Mouse (Mus musculus): ENCODE measurements at regions not wholly inside any gene's neighbourhood (a gene's known extent, or its start where the extent isn't known, plus 50 kb on each side); places are given as distances from the start of the nearest gene placed in this dataset.
A peak's percentile ranks its signal among the peaks of the same experiment; 100 is the strongest.

DNA sequence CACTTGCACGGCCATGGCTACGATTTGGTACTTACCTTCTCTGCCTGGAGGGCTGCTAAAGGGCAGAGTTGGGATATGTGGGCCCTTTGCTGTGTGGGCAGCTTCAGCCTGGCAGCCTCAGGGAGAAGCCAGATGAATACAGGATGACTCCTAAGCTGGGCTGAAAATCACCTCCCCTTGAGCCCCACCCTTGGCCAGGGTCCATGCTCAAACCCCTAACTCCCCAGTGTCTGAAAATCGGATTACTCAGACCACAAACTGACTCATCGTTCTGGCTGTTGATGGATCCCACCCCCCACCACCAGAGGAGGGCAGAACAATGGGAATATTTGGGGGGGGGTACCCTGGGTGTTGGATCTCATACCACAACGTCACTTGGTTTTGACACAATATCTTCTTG is 471.6 kb downstream of the Med13l start:
- TF ChIP-seq CTCF (IDR thresholded peaks at IDR 0.05) (no peak), EP300 (IDR thresholded peaks at IDR 0.05) (no peak)
- no peaks in the 10 kb centered on the region for H3K27me3 ChIP-seq (replicated peaks; ENCODE audit: insufficient read depth, low read length)
- ATAC-seq (no peak), DNase-seq (ENCODE audit: low spot score) (no peak)
- H3K36me3 ChIP-seq (ENCODE audit: insufficient read depth, low read length) = no peaks in the 10 kb centered on the region
- H3K4me2 ChIP-seq (replicated peaks; ENCODE audit: low read depth, low read length) = no peak overlapping the region
- H3K9ac ChIP-seq (replicated peaks; ENCODE audit: low read depth) = no peak overlapping the region
- no peaks in the 10 kb centered on the region for H3K4me1 ChIP-seq (ENCODE audit: insufficient read depth, low read depth, low read length)
- no peaks in the 10 kb centered on the region for H3K9me3 ChIP-seq (ENCODE audit: low read length)
- WGBS = 82% methylated on average over 5 of the region's 5 CpGs
- no peak overlapping the region for H3K27ac ChIP-seq (ENCODE audit: low read length)
- H3K4me3 ChIP-seq (ENCODE audit: low read depth, low read length) = no peak overlapping the region

GRCm38 (mm10) chr5:119044548-119044947 is 484.1 kb downstream of the Med13l start:
- 66% methylated on average over 10 of the region's 10 CpGs for WGBS
- no peaks in the 10 kb centered on the region for H3K36me3 ChIP-seq (ENCODE audit: insufficient read depth, low read length)
- H3K9ac ChIP-seq (replicated peaks; ENCODE audit: low read depth) = no peak overlapping the region
- DNase-seq (ENCODE audit: low spot score) (no peak), ATAC-seq (no peak)
- no peak for TF ChIP-seq CTCF (IDR thresholded peaks at IDR 0.05)
- no peak for TF ChIP-seq EP300 (IDR thresholded peaks at IDR 0.05)
- H3K4me1 ChIP-seq (ENCODE audit: insufficient read depth, low read depth, low read length) = no peaks in the 10 kb centered on the region
- no peak overlapping the region for H3K27ac ChIP-seq (ENCODE audit: low read length)
- H3K4me3 ChIP-seq (ENCODE audit: low read depth, low read length) = no peak overlapping the region
- no peaks in the 10 kb centered on the region for H3K9me3 ChIP-seq (ENCODE audit: low read length)
- H3K27me3 ChIP-seq (replicated peaks; ENCODE audit: insufficient read depth, low read length) = no peaks in the 10 kb centered on the region
- no peak overlapping the region for H3K4me2 ChIP-seq (replicated peaks; ENCODE audit: low read depth, low read length)

DNA sequence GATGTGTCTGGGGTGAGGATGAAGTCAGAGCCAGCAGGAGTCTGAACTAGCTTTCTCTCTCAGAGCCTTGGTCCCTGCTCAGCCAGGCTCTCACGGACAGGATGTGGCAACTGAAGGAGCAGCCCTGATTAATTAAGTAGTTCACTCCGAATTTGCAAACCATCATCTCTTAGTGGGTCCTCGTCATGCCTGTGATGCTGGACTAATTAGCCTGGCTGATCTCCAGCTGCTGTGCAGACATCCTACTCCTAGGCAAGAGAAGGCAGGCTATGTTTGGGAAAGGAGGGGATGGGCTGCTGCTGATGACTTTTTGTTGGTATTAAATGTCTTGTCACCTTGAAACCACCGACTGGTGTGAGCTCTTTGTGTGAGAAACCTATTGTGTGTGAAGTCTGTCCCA is 487.1 kb downstream of the Med13l start:
- H3K36me3 ChIP-seq (ENCODE audit: insufficient read depth, low read length) = no peaks in the 10 kb centered on the region
- H3K9me3 ChIP-seq (ENCODE audit: low read length) = no peaks in the 10 kb centered on the region
- WGBS = 31% methylated on average over 4 of the region's 4 CpGs
- H3K4me1 ChIP-seq (ENCODE audit: insufficient read depth, low read depth, low read length) = no peaks in the 10 kb centered on the region
- no peak for DNase-seq (ENCODE audit: low spot score)
- no peak overlapping the region for H3K4me3 ChIP-seq (ENCODE audit: low read depth, low read length)
- H3K4me2 ChIP-seq (replicated peaks; ENCODE audit: low read depth, low read length) = no peak overlapping the region
- no peaks in the 10 kb centered on the region for H3K27me3 ChIP-seq (replicated peaks; ENCODE audit: insufficient read depth, low read length)
- H3K9ac ChIP-seq (replicated peaks; ENCODE audit: low read depth) = no peak overlapping the region
- TF ChIP-seq EP300 (IDR thresholded peaks at IDR 0.05) (no peak), CTCF (IDR thresholded peaks at IDR 0.05) (no peak)
- H3K27ac ChIP-seq (ENCODE audit: low read length) = no peak overlapping the region
- ATAC-seq = no peak

GRCm38 (mm10) chr5:119052354-119052996 is 492.0 kb downstream of the Med13l start:
- Histone ChIP-seq H3K27ac (ENCODE audit: low read length) (no peak overlapping the region), H3K9me3 (ENCODE audit: low read length) (no peaks in the 10 kb centered on the region), H3K27me3 (replicated peaks; ENCODE audit: insufficient read depth, low read length) (no peaks in the 10 kb centered on the region), H3K4me1 (ENCODE audit: insufficient read depth, low read depth, low read length) (no peaks in the 10 kb centered on the region), H3K36me3 (ENCODE audit: insufficient read depth, low read length) (no peaks in the 10 kb centered on the region), H3K4me3 (ENCODE audit: low read depth, low read length) (no peak overlapping the region), H3K9ac (replicated peaks; ENCODE audit: low read depth) (no peak overlapping the region), H3K4me2 (replicated peaks; ENCODE audit: low read depth, low read length) (no peak overlapping the region)
- DNase-seq (ENCODE audit: low spot score) = peak; percentile 60
- ATAC-seq = peak; percentile 86
- 15% methylated on average over 11 of the region's 11 CpGs for WGBS
- peak; percentile 91 for TF ChIP-seq EP300 (IDR thresholded peaks at IDR 0.05)
- TF ChIP-seq CTCF (IDR thresholded peaks at IDR 0.05) = no peak

GRCm38 (mm10) chr5:119053738-119054137 is 493.3 kb downstream of the Med13l start:
- DNase-seq (ENCODE audit: low spot score) (no peak), ATAC-seq (no peak)
- Histone ChIP-seq H3K9me3 (ENCODE audit: low read length) (no peaks in the 10 kb centered on the region), H3K27me3 (replicated peaks; ENCODE audit: insufficient read depth, low read length) (no peaks in the 10 kb centered on the region), H3K4me1 (ENCODE audit: insufficient read depth, low read depth, low read length) (no peaks in the 10 kb centered on the region), H3K9ac (replicated peaks; ENCODE audit: low read depth) (no peak overlapping the region), H3K36me3 (ENCODE audit: insufficient read depth, low read length) (no peaks in the 10 kb centered on the region), H3K4me3 (ENCODE audit: low read depth, low read length) (no peak overlapping the region), H3K4me2 (replicated peaks; ENCODE audit: low read depth, low read length) (no peak overlapping the region), H3K27ac (ENCODE audit: low read length) (no peak overlapping the region)
- 91% methylated on average over 8 of the region's 8 CpGs for WGBS
- TF ChIP-seq EP300 (IDR thresholded peaks at IDR 0.05) (no peak), CTCF (IDR thresholded peaks at IDR 0.05) (peak; percentile 43)

GRCm38 (mm10) chr5:119054393-119054792 is 493.9 kb downstream of the Med13l start:
- H3K4me1 ChIP-seq (ENCODE audit: insufficient read depth, low read depth, low read length) = no peaks in the 10 kb centered on the region
- TF ChIP-seq EP300 (IDR thresholded peaks at IDR 0.05) = no peak
- no peak; the same call in 1 of the 2 replicates for TF ChIP-seq CTCF (IDR thresholded peaks at IDR 0.05)
- no peak overlapping the region for H3K4me2 ChIP-seq (replicated peaks; ENCODE audit: low read depth, low read length)
- 52% methylated on average over 6 of the region's 6 CpGs for WGBS
- H3K9ac ChIP-seq (replicated peaks; ENCODE audit: low read depth) = no peak overlapping the region
- H3K4me3 ChIP-seq (ENCODE audit: low read depth, low read length) = no peak overlapping the region
- no peaks in the 10 kb centered on the region for H3K36me3 ChIP-seq (ENCODE audit: insufficient read depth, low read length)
- no peaks in the 10 kb centered on the region for H3K27me3 ChIP-seq (replicated peaks; ENCODE audit: insufficient read depth, low read length)
- H3K9me3 ChIP-seq (ENCODE audit: low read length) = no peaks in the 10 kb centered on the region
- no peak for ATAC-seq
- H3K27ac ChIP-seq (ENCODE audit: low read length) = no peak overlapping the region
- no peak for DNase-seq (ENCODE audit: low spot score)

DNA sequence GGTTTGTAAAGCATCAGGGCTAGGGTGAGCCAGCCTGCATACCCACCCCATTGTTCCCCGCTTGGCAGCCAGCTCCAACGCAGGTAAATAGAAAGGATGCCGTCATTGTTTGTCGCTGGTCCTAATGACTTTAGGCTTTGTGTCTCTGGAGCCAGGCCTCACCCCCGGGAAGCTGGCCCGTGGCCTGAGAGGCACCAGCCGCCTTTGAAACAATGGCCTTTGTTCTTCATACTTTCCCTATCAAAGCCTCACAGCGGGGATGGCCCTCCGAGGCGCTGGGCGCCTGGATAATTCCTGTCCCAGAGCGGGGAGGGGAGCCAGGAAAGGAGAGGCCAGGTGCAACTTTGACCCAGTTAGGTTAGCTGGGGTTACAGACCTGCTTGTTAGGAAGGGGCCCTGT is 495.0 kb downstream of the Med13l start:
- no peak overlapping the region for H3K4me3 ChIP-seq (ENCODE audit: low read depth, low read length)
- no peak overlapping the region for H3K9ac ChIP-seq (replicated peaks; ENCODE audit: low read depth)
- no peak overlapping the region for H3K4me2 ChIP-seq (replicated peaks; ENCODE audit: low read depth, low read length)
- DNase-seq (ENCODE audit: low spot score) (peak; percentile 53), ATAC-seq (peak; percentile 64)
- H3K27me3 ChIP-seq (replicated peaks; ENCODE audit: insufficient read depth, low read length) = no peaks in the 10 kb centered on the region
- no peaks in the 10 kb centered on the region for H3K9me3 ChIP-seq (ENCODE audit: low read length)
- peak; percentile 67 for TF ChIP-seq EP300 (IDR thresholded peaks at IDR 0.05)
- TF ChIP-seq CTCF (IDR thresholded peaks at IDR 0.05) = no peak
- no peaks in the 10 kb centered on the region for H3K36me3 ChIP-seq (ENCODE audit: insufficient read depth, low read length)
- H3K27ac ChIP-seq (ENCODE audit: low read length) = no peak overlapping the region
- 27% methylated on average over 12 of the region's 12 CpGs for WGBS
- no peaks in the 10 kb centered on the region for H3K4me1 ChIP-seq (ENCODE audit: insufficient read depth, low read depth, low read length)

Measured in lung, postnatal 0 days (tissue).